Mouse (Mus musculus) hindbrain, embryonic 11.5 days (tissue): ENCODE measurements at regions not wholly inside any gene's neighbourhood (a gene's known extent, or its start where the extent isn't known, plus 50 kb on each side); places are given as distances from the start of the nearest gene placed in this dataset.
A peak's percentile ranks its signal among the peaks of the same experiment; 100 is the strongest.

ENCODE experiments used
- ATAC-seq: fragments of 200-750 bp; cut with Nextera tagmentation; 2 replicates; pipeline ENCODE4 v1.8.0; 2017; ENCODE audit warnings: mild to moderate bottlenecking, moderate TSS enrichment, moderate library complexity; ENCODE audit not compliant: low FRiP score
- DNase-seq: peaks from one replicate; pipeline ENCODE4 v3.0.0-alpha.2; 2015; ENCODE audit warnings: low spot score
- H3K27ac ChIP-seq: fragments of 300-500 bp; sonication (generic); 2 replicates; pipeline ENCODE4 v1.5.1; 2014; ENCODE audit warnings: mild to moderate bottlenecking, low read depth, low read length
- H3K27me3 ChIP-seq: fragments of 300-500 bp; sonication (generic); 2 replicates; pipeline ENCODE4 v1.6.1; 2014; ENCODE audit warnings: mild to moderate bottlenecking, low read length, moderate library complexity, mixed read lengths; ENCODE audit not compliant: control insufficient read depth, insufficient read depth
- H3K36me3 ChIP-seq: fragments of 300-500 bp; sonication (generic); 2 replicates; pipeline ENCODE4 v1.6.1; 2014; ENCODE audit warnings: mild to moderate bottlenecking, low read length, moderate library complexity, mixed read lengths; ENCODE audit not compliant: control insufficient read depth, insufficient read depth
- H3K4me1 ChIP-seq: fragments of 300-500 bp; sonication (generic); replicated peaks from 2 replicates; pipeline ENCODE4 v1.6.1; 2014; ENCODE audit warnings: low read length, mixed read lengths; ENCODE audit not compliant: control insufficient read depth, insufficient read depth
- H3K4me2 ChIP-seq: fragments of 300-500 bp; sonication (generic); replicated peaks from 2 replicates; pipeline ENCODE4 v1.6.1; 2014; ENCODE audit warnings: mild to moderate bottlenecking, low read depth, low read length
- H3K4me3 ChIP-seq: fragments of 300-500 bp; sonication (generic); 2 replicates; pipeline ENCODE4 v1.5.1; 2014; ENCODE audit warnings: low read depth, low read length
- H3K9ac ChIP-seq: fragments of 300-500 bp; sonication (generic); 2 replicates; pipeline ENCODE4 v1.6.1; 2014; ENCODE audit warnings: low read depth, low read length
- H3K9me3 ChIP-seq: fragments of 300-500 bp; sonication (generic); 2 replicates; pipeline ENCODE4 v1.6.1; 2016; ENCODE audit warnings: low read length; ENCODE audit not compliant: control insufficient read depth
- WGBS: fragments of 180-500 bp; shearing (Covaris S2); extraction: QIAGEN DNeasy Blood & Tissue Kit; methylation state at CpG from one replicate; pipeline ENCODE4 v1.1.7; 2014; 5-methylcytosine and 5-hydroxymethylcytosine counted together

DNA sequence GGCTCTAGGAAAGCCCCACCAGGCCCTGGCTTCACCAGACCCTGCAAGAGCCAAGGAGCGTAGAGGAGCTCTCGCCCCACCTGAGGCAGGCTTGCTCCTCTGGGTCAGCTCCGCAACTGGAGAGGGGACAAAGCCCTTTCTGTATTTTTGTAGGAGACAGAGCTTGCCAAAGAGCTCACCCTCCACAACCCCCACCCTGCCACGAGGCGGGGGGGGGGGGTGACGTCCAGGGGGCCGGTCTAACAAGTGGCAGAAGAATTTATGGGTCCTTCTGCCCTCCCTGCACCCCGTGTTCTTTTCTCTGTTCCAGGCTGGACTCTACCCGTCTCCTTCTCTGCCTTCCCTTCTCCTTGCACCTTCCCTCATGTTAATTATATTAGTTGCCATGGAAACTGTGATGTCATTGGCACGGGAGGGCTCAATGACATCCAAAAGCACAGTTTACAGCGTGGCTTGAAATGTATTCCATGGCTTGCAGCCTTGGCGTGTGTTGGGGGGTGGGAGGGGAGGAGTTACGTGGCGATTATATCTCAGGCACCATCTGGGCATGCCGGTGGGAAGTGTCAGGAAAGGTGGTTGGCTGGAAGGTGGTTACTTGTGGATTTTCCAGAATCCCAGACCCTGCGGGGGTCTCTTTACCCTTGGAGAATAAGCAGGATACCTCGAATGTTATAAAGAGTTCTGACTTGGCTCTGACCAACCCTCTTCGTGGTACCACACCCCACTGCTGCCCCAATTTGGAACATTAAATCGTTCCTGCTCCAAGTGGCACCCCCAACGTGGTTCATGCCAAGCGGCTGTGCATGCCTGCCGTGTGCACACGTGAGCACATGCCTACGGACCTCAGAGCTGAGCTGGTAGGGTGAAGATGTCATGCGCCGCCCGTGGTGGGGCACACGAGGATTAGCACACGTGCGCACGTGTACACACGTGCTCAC, 138.3 kb upstream of the Med13l start:
- Histone ChIP-seq H3K4me1 (0 out of 2 replicates have a peak, but pooled peaks cover 2% of the 10 kb centered on the region), H3K27me3 (no peaks in the 10 kb centered on the region), H3K4me3 (no peak overlapping the region), H3K9ac (peak overlapping the region; percentile 25; the same call in 1 of the 2 replicates), H3K4me2 (peak overlapping the region; percentile 34), H3K36me3 (no peaks in the 10 kb centered on the region), H3K9me3 (no peaks in the 10 kb centered on the region), H3K27ac (peak overlapping the region; percentile 27)
- DNase-seq: peak; percentile 70
- WGBS: 49% methylated on average over 32 of the region's 32 CpGs
- ATAC-seq: peak; percentile 73

DNA sequence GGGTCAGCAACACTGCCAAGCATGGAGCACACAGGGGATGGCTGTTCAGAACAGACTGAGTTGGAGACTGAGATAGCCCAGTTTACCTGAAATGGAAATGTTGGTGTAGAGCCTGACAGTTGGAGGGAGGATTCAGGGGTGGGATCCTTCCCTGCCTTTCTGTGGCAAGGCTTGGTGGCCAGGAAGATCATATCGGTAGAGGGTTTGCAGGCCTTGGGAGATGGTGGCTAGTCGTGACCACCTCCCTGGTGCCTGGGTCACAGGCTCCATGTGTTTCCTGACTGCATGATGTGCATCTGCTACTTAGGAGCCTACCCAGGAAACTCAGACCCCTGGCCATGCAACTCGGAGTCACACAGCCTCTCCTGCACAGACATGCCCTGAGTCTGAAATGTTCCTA, 136.3 kb upstream of the Med13l start:
- DNase-seq: no peak
- Histone ChIP-seq H3K4me2 (no peak overlapping the region), H3K4me3 (no peak overlapping the region), H3K9me3 (no peaks in the 10 kb centered on the region), H3K27me3 (no peaks in the 10 kb centered on the region), H3K36me3 (no peaks in the 10 kb centered on the region), H3K27ac (no peak overlapping the region), H3K4me1 (0 out of 2 replicates have a peak, but pooled peaks cover 2% of the 10 kb centered on the region), H3K9ac (no peak overlapping the region)
- ATAC-seq: no peak
- WGBS: 80% methylated on average over 3 of the region's 3 CpGs

DNA sequence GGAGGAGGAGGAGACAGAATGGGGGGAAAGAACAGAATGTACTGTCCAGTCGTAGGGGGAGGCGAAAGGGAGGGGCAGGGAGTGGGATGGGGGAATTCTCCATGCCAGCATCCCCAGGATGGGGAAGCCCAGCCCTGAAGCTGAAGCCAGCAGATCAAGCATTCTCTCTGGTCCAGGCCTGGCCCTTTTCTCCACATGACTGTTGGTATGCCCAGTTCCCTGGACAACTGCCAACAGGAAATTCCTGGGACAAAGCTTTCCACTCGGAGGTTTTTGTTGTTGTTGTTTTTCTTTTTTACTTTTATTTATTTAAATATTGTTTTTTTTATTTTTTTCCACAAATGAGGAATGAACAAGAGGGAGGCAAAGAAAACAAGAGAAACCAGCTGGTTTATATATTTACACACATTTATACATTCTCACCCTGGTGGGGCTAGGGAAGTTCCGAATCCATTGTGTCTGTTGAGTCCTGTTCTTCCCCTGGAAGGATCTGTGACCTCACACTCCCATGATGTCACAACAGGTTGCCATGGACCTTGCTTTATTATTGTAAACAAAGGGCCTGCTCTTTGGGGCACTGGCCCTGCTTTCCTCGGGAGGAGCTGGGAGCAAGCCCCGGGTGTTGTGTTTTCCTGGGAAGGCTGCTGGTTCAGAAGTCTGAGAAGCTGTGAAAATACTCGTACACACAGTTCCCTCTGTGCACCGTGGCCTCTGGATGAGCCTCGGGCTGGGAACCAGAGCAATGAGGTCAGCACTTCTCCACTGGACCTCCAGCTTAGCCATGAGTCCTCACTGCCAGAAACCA, 135.5 kb upstream of the Med13l start:
- no peaks in the 10 kb centered on the region for H3K27me3 ChIP-seq
- no peak overlapping the region for H3K4me3 ChIP-seq
- no peak overlapping the region for H3K9ac ChIP-seq
- DNase-seq: no peak
- no peak for ATAC-seq
- no peak overlapping the region for H3K4me2 ChIP-seq
- H3K4me1 ChIP-seq: 0 out of 2 replicates have a peak, but pooled peaks cover 2% of the 10 kb centered on the region
- WGBS: 46% methylated on average over 9 of the region's 9 CpGs
- H3K27ac ChIP-seq: no peak overlapping the region
- no peaks in the 10 kb centered on the region for H3K36me3 ChIP-seq
- no peaks in the 10 kb centered on the region for H3K9me3 ChIP-seq

DNA sequence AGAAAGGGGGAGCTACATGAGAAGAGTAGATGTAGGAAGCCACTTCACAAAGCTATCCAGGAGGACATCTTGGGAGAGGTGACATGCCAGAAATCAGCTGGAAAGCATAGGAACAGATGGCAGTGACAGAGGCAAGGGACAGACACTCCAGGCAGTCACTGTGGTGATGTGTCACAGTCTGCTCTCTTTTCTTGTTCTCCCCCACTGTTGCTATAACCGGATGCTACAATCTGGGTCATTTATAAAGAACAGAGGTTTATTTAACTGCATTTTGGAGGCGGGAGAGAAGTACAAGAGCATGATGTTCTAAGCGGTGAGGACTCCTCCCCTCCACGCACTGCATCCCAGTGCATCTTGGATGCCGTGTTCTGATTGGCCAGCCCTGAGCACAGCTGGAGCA, 133.8 kb upstream of the Med13l start:
- H3K27me3 ChIP-seq: no peaks in the 10 kb centered on the region
- DNase-seq (no peak), ATAC-seq (no peak)
- H3K27ac ChIP-seq: no peak overlapping the region
- H3K4me3 ChIP-seq: no peak overlapping the region
- H3K4me1 ChIP-seq: 0 out of 2 replicates have a peak, but pooled peaks cover 2% of the 10 kb centered on the region
- no peaks in the 10 kb centered on the region for H3K36me3 ChIP-seq
- H3K4me2 ChIP-seq: no peak overlapping the region
- no peaks in the 10 kb centered on the region for H3K9me3 ChIP-seq
- no peak overlapping the region for H3K9ac ChIP-seq
- 61% methylated on average over 5 of the region's 5 CpGs for WGBS

DNA sequence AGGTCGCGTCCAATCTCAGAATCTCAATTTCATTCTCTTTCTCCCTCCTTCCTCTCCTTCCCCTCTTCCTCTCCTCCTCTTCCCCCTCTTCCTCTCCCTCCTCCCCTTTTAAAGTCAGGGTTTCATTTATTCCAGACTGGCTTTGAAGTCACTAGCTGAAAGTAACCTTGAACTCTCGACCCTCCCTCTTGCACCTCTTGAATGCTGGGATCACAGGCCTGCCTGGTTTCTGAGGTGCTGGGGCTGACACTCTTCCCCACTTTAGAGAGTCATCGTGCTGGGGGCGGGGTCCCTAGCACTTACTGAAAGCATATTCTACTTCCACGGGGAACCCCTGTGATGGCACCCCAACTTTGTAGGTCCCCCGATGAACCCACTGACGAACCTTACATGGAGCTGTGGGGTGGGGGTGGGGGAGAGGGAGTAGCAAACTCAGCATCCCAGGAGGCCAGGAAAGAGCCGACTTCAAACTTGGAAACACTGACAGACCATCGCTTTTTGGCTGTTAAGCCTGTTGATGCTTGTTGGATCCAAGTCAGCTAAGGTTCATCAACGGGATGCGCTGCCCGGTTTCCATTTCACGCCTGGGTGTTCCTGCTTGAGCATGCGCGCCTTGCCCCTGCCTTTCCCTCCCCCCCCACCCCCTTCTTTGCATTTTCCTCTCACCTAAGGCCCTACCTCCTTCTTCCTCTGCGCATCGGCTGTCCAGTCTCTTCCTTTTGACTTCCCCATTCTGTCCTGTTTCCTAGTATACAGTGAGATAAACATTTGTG, 132.0 kb upstream of the Med13l start:
- H3K9ac ChIP-seq: no peak overlapping the region
- H3K27me3 ChIP-seq: no peaks in the 10 kb centered on the region
- DNase-seq: no peak
- no peaks in the 10 kb centered on the region for H3K36me3 ChIP-seq
- H3K4me2 ChIP-seq: no peak overlapping the region
- H3K4me3 ChIP-seq: no peak overlapping the region
- no peak for ATAC-seq
- no peaks in the 10 kb centered on the region for H3K9me3 ChIP-seq
- 82% methylated on average over 18 of the region's 18 CpGs for WGBS
- no peak overlapping the region for H3K27ac ChIP-seq
- H3K4me1 ChIP-seq: no peaks in the 10 kb centered on the region

DNA sequence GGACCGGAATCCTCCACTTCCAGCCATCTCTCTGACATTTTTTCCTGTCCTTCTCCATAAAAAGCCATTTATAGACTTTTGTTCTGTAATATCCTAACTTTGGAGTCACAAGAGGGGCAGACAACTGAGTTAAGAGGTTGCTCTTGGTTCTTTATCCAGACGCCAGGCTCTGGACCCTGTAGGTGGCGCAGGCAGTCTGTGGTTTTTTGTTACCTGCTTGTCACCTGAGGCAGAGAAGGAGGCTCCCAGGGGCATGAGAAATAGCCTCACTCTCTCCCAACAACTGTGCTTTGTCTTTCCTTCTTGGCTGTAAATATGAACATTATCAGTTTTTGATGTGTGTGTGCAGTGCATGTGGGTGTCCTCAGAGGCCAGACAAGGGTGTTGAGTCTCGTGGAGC, 126.9 kb upstream of the Med13l start:
- no peak overlapping the region for H3K4me3 ChIP-seq
- H3K36me3 ChIP-seq: no peaks in the 10 kb centered on the region
- no peak for DNase-seq
- H3K27me3 ChIP-seq: peaks cover 29% of the 10 kb centered on the region
- no peak overlapping the region for H3K9ac ChIP-seq
- ATAC-seq: no peak
- no peaks in the 10 kb centered on the region for H3K9me3 ChIP-seq
- peaks cover 8% of the 10 kb centered on the region; the same call in 1 of the 2 replicates for H3K4me1 ChIP-seq
- no peak overlapping the region for H3K27ac ChIP-seq
- no peak overlapping the region for H3K4me2 ChIP-seq
- WGBS: 70% methylated on average over 4 of the region's 4 CpGs

DNA sequence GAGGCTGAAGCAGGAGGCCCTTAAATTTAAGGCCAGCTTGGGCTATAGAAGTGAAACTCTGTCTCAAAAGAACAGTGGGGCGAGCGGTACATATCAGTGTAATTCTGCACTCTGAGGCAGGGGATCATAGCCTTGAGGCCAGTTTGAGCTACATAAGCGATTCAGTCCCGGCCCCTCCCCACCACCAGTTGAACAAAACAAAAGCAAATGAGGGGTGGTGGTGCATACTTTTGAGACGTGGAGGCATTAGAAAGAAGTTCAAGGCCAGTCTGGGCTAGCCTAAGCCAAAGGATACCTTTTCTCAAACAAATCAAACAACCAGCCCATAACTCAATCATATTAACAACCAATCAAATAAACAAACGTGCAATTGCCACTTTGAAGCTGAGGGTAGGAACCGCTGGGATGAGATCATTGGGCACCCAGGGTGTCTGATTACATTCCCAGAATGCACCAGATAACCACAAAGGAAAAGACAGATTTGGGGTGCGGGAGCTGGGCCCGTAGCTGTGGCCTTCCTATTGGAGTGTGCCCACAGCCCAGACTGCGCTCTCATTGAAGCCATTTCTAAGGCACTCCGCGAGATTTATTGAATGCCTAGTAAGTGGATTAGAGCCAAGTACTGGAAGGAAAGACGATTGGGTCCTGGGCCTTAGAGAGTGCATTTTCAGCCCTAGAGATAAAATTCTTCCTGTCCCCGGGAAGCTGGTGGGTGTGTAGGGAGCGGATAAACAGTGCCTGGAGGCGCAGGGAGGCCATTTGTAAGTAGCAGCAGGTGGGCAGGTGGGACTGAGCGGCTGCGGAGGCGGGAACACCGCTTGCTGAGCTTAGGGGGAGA, 125.5 kb upstream of the Med13l start:
- no peak overlapping the region for H3K4me3 ChIP-seq
- no peak for ATAC-seq
- H3K4me2 ChIP-seq: no peak overlapping the region
- H3K27me3 ChIP-seq: peaks cover 31% of the 10 kb centered on the region
- H3K4me1 ChIP-seq: peaks cover 8% of the 10 kb centered on the region; the same call in 1 of the 2 replicates
- no peak for DNase-seq
- WGBS: 21% methylated on average over 20 of the region's 20 CpGs
- no peaks in the 10 kb centered on the region for H3K36me3 ChIP-seq
- H3K27ac ChIP-seq: no peak overlapping the region
- H3K9me3 ChIP-seq: no peaks in the 10 kb centered on the region
- no peak overlapping the region for H3K9ac ChIP-seq

DNA sequence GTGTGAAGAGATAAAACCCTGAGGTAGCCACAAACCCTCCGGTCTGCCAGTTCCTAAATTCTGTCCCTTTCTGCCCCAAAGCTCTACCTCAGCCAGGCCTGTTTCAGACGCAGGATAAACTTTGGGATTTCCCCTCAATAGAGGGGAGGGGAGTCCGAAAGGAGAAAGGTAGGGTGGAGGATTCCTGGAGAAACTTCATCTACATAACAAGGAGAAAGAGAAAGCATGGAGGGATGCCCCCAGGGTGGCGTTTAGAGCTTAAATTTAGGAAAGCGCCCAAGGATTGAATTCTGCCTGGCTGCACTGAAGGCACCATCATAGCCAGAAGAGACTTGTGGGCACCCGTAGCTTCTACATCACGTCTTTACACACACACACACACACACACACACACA, 124.9 kb upstream of the Med13l start:
- no peak overlapping the region for H3K27ac ChIP-seq
- peaks cover 8% of the 10 kb centered on the region; the same call in 1 of the 2 replicates for H3K4me1 ChIP-seq
- H3K4me2 ChIP-seq: no peak overlapping the region
- H3K36me3 ChIP-seq: no peaks in the 10 kb centered on the region
- H3K4me3 ChIP-seq: no peak overlapping the region
- H3K9me3 ChIP-seq: no peaks in the 10 kb centered on the region
- DNase-seq (no peak), ATAC-seq (no peak)
- H3K27me3 ChIP-seq: peaks cover 31% of the 10 kb centered on the region
- 21% methylated on average over 7 of the region's 7 CpGs for WGBS
- H3K9ac ChIP-seq: no peak overlapping the region
